Mouse (Mus musculus): Measurements from ENCODE around the gene Zc3h10. TPM values are rescaled to one million over a fixed set of nuclear protein-coding genes. Genes with fewer than 3 reads are reported as not detected.
A peak's percentile ranks its signal among the peaks of the same experiment; 100 is the strongest.
"Not testable (repeated sequence)": the region's sequence is repeated elsewhere in the genome, so short reads cannot be mapped to it uniquely, and the experiment has no call there.

Zc3h10 gene
- polyA plus RNA-seq, 1 experiment from 2014 or later: 8.5 TPM

- Histone ChIP-seq H3K4me3 (ENCODE audit: low read depth, low read length) (no peak overlapping the region), H3K9me3 (ENCODE audit: control insufficient read depth, low read length) (no peaks in the 10 kb centered on the region), H3K4me1 (replicated peaks; ENCODE audit: control insufficient read depth, insufficient read depth) (0 out of 2 replicates have a peak, but pooled peaks cover 2% of the 10 kb centered on the region), H3K27ac (replicated peaks) (peak overlapping the region; percentile 1; the same call in 1 of the 2 replicates), H3K4me2 (replicated peaks; ENCODE audit: low read depth) (no peak overlapping the region), H3K36me3 (ENCODE audit: control insufficient read depth, insufficient read depth, low read length) (peaks cover 16% of the 10 kb centered on the region; the same call in 1 of the 2 replicates), H3K27me3 (ENCODE audit: control insufficient read depth, insufficient read depth, low read length) (no peaks in the 10 kb centered on the region), H3K9ac (ENCODE audit: low read length) (peak overlapping the region; percentile 2; the same call in 1 of the 2 replicates)
- DNase-seq (ENCODE audit: low spot score) (no peak), ATAC-seq (ENCODE audit: low FRiP score, low TSS enrichment) (no peak)
- TF ChIP-seq EP300 (optimal IDR thresholded peaks at IDR 0.05): no peak
- no peak for TF ChIP-seq CTCF (IDR thresholded peaks at IDR 0.05; ENCODE audit: low read depth)
- 44% methylated on average over 9 of the region's 9 CpGs for WGBS
Measured at GRCm38 (mm10) chr10:128508260-128508659, 39.3 kb downstream of the Zc3h10 start.

DNA sequence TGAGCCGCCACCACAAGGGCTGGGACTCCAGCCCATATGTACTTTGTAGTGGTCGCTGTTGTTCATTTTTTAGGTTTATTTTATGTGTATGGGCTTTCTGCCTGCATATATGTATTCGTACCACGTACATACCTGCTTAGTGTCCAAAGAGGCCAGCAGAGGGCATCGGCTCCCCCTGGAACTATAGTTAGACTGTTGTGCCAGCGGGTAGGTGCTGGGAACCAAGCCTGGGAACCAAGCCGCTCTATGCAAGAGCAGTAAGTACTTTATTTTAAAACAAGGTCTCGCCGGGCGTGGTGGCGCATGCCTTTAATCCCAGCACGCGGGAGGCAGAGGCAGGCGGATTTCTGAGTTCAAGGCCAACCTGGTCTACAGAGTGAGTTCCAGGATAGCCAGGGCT, 41.6 kb downstream of the Zc3h10 start:
- no peak for DNase-seq (ENCODE audit: low spot score)
- 93% methylated on average over 14 of the region's 14 CpGs for WGBS
- no peak for ATAC-seq (ENCODE audit: low FRiP score, low TSS enrichment)

GRCm38 (mm10) chr10:128505371-128505667, 42.3 kb downstream of the Zc3h10 start:
- not testable (repeated sequence) for H3K9ac ChIP-seq (ENCODE audit: low read length); DNase-seq (ENCODE audit: low spot score); H3K36me3 ChIP-seq (ENCODE audit: control insufficient read depth, insufficient read depth, low read length); H3K27me3 ChIP-seq (ENCODE audit: control insufficient read depth, insufficient read depth, low read length); H3K4me1 ChIP-seq (replicated peaks; ENCODE audit: control insufficient read depth, insufficient read depth); H3K27ac ChIP-seq (replicated peaks); H3K4me3 ChIP-seq (ENCODE audit: low read depth, low read length); ATAC-seq (ENCODE audit: low FRiP score, low TSS enrichment); H3K4me2 ChIP-seq (replicated peaks; ENCODE audit: low read depth); H3K9me3 ChIP-seq (ENCODE audit: control insufficient read depth, low read length)
- WGBS: 78% methylated on average over 5 of the region's 5 CpGs

More for the DNA sequence above, 41.6 kb downstream of the Zc3h10 start:
- no peaks in the 10 kb centered on the region for H3K9me3 ChIP-seq (ENCODE audit: control insufficient read depth, low read length)
- 0 out of 2 replicates have a peak, but pooled peaks cover 5% of the 10 kb centered on the region for H3K36me3 ChIP-seq (ENCODE audit: control insufficient read depth, insufficient read depth, low read length)
- H3K27ac ChIP-seq (replicated peaks): no peak overlapping the region
- H3K4me3 ChIP-seq (ENCODE audit: low read depth, low read length): no peak overlapping the region
- H3K9ac ChIP-seq (ENCODE audit: low read length): no peak overlapping the region
- no peaks in the 10 kb centered on the region for H3K27me3 ChIP-seq (ENCODE audit: control insufficient read depth, insufficient read depth, low read length)
- TF ChIP-seq EP300 (optimal IDR thresholded peaks at IDR 0.05) (no peak), CTCF (IDR thresholded peaks at IDR 0.05; ENCODE audit: low read depth) (peak; percentile 33; the same call in 1 of the 2 replicates)
- no peak overlapping the region for H3K4me2 ChIP-seq (replicated peaks; ENCODE audit: low read depth)
- 0 out of 2 replicates have a peak, but pooled peaks cover 2% of the 10 kb centered on the region for H3K4me1 ChIP-seq (replicated peaks; ENCODE audit: control insufficient read depth, insufficient read depth)

DNA sequence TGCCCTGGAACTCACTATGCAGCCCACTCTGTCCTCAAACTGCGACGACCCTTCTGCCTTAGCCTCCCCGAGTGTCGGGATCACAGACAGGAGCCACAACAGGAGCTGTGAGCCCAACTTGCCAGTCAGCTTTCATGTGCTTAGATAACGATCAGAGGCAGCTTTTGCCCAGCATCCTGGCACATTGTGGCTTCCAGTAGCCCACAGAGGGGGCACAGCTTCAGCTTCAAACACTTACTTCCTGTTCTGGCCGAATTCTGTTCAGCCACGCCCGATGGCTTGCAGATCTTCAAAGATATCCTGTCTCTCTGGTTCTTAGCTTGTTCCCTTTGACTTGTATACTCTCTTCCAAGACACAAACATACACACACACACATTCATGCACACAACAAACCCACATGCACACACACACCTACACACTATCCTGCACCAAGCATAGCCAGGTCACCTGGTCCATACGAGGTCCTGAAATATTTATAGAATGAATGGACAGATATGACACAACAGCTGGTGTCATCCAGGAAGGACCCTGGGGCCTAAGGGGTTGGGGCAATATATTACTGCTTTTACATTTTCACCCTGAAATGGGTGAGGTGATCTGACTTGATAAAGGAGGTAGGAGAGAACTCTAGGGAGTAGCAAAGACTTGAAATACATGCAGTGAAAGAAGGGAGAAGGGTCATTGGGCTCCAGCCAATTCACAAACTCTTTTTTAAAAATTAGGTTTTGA, 42.8 kb downstream of the Zc3h10 start:
- TF ChIP-seq EP300 (optimal IDR thresholded peaks at IDR 0.05) (no peak), CTCF (IDR thresholded peaks at IDR 0.05; ENCODE audit: low read depth) (no peak)
- Histone ChIP-seq H3K27ac (replicated peaks) (no peak overlapping the region; the same call in 1 of the 2 replicates), H3K4me3 (ENCODE audit: low read depth, low read length) (no peak overlapping the region), H3K36me3 (ENCODE audit: control insufficient read depth, insufficient read depth, low read length) (no peaks in the 10 kb centered on the region), H3K4me1 (replicated peaks; ENCODE audit: control insufficient read depth, insufficient read depth) (0 out of 2 replicates have a peak, but pooled peaks cover 2% of the 10 kb centered on the region), H3K9ac (ENCODE audit: low read length) (no peak overlapping the region; the same call in 1 of the 2 replicates), H3K4me2 (replicated peaks; ENCODE audit: low read depth) (no peak overlapping the region), H3K9me3 (ENCODE audit: control insufficient read depth, low read length) (no peaks in the 10 kb centered on the region), H3K27me3 (ENCODE audit: control insufficient read depth, insufficient read depth, low read length) (no peaks in the 10 kb centered on the region)
- 66% methylated on average over 9 of the region's 9 CpGs for WGBS
- DNase-seq (ENCODE audit: low spot score) (no peak), ATAC-seq (ENCODE audit: low FRiP score, low TSS enrichment) (no peak; the same call in 1 of the 2 replicates)

- Histone ChIP-seq H3K4me3 (ENCODE audit: low read depth, low read length) (no peak overlapping the region), H3K27ac (replicated peaks) (no peak overlapping the region), H3K4me2 (replicated peaks; ENCODE audit: low read depth) (no peak overlapping the region), H3K36me3 (ENCODE audit: control insufficient read depth, insufficient read depth, low read length) (no peaks in the 10 kb centered on the region), H3K4me1 (replicated peaks; ENCODE audit: control insufficient read depth, insufficient read depth) (0 out of 2 replicates have a peak, but pooled peaks cover 2% of the 10 kb centered on the region), H3K27me3 (ENCODE audit: control insufficient read depth, insufficient read depth, low read length) (no peaks in the 10 kb centered on the region), H3K9me3 (ENCODE audit: control insufficient read depth, low read length) (no peaks in the 10 kb centered on the region), H3K9ac (ENCODE audit: low read length) (no peak overlapping the region)
- TF ChIP-seq CTCF (IDR thresholded peaks at IDR 0.05; ENCODE audit: low read depth): no peak
- DNase-seq (ENCODE audit: low spot score): no peak
- 66% methylated on average over 3 of the region's 3 CpGs for WGBS
- ATAC-seq (ENCODE audit: low FRiP score, low TSS enrichment): no peak
Measured at GRCm38 (mm10) chr10:128504012-128504411, 43.6 kb downstream of the Zc3h10 start.

- Histone ChIP-seq H3K9ac (ENCODE audit: low read length) (no peak overlapping the region), H3K36me3 (ENCODE audit: control insufficient read depth, insufficient read depth, low read length) (no peaks in the 10 kb centered on the region), H3K27ac (replicated peaks) (no peak overlapping the region), H3K27me3 (ENCODE audit: control insufficient read depth, insufficient read depth, low read length) (no peaks in the 10 kb centered on the region), H3K4me3 (ENCODE audit: low read depth, low read length) (no peak overlapping the region), H3K4me1 (replicated peaks; ENCODE audit: control insufficient read depth, insufficient read depth) (0 out of 2 replicates have a peak, but pooled peaks cover 2% of the 10 kb centered on the region), H3K9me3 (ENCODE audit: control insufficient read depth, low read length) (no peaks in the 10 kb centered on the region), H3K4me2 (replicated peaks; ENCODE audit: low read depth) (no peak overlapping the region)
- DNase-seq (ENCODE audit: low spot score) (no peak), ATAC-seq (ENCODE audit: low FRiP score, low TSS enrichment) (no peak)
- WGBS: 83% methylated on average over 8 of the region's 8 CpGs
- TF ChIP-seq CTCF (IDR thresholded peaks at IDR 0.05; ENCODE audit: low read depth) (no peak), EP300 (optimal IDR thresholded peaks at IDR 0.05) (no peak)
Measured at GRCm38 (mm10) chr10:128503532-128503931, 44.0 kb downstream of the Zc3h10 start.

Data from stomach, postnatal 0 days (tissue).